Mouse (Mus musculus) T-helper 2 cell (primary cell): ENCODE measurements at regions not wholly inside any gene's neighbourhood (a gene's known extent, or its start where the extent isn't known, plus 50 kb on each side); places are given as distances from the start of the nearest gene placed in this dataset.

ENCODE experiments used
- in situ Hi-C: fragments of 300-600 bp; cut with MboI, MseI; formaldehyde crosslinking; loops from one replicate; pipeline ENCODE4 v1.15.1; 2025; ENCODE audit warnings: high pct_unique_total_duplicates

GRCm38 (mm10) chr13:15283065-15283464, 180.0 kb upstream of the Gli3 start:
- in situ Hi-C loops = no loop called here

GRCm38 (mm10) chr13:15298457-15298856, 164.6 kb upstream of the Gli3 start:
- in situ Hi-C loops = loop anchor here (10.0 kb wide), 1 partner anchor 964 kb away; no protein-coding TSS in a partner anchor

GRCm38 (mm10) chr13:15325413-15325812, 137.6 kb upstream of the Gli3 start:
- in situ Hi-C loops = no loop called here

- in situ Hi-C loops = no loop called here
Observed at GRCm38 (mm10) chr13:15326146-15326545, 136.9 kb upstream of the Gli3 start.

GRCm38 (mm10) chr13:15329561-15329960, 133.5 kb upstream of the Gli3 start:
- in situ Hi-C loops = no loop called here

- in situ Hi-C loops = no loop called here
Observed at GRCm38 (mm10) chr13:15343474-15343873, 119.6 kb upstream of the Gli3 start.

DNA sequence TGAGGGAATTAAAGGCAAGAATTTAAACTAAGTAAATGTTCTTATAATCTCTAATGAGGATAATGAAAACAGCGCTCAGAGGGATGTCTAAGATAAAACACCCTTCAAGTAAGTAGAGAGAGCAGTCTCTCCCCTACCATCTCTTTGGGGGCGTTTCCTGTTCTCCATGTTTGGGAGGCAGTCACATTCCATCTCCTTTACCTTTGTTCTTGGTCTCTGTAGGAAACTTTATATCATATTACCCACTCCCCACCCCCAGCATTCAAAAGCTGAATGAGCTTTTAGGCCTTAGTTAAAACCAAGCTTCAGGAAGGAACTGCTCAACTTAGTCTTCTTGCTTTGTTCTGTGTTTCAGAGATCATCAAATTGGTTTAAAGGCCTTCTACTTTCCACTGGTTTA, 116.2 kb upstream of the Gli3 start:
- in situ Hi-C loops = no loop called here

- in situ Hi-C loops = no loop called here
Observed at GRCm38 (mm10) chr13:15366437-15366836, 96.6 kb upstream of the Gli3 start.

GRCm38 (mm10) chr13:15380081-15380480, 83.0 kb upstream of the Gli3 start:
- in situ Hi-C loops = no loop called here

DNA sequence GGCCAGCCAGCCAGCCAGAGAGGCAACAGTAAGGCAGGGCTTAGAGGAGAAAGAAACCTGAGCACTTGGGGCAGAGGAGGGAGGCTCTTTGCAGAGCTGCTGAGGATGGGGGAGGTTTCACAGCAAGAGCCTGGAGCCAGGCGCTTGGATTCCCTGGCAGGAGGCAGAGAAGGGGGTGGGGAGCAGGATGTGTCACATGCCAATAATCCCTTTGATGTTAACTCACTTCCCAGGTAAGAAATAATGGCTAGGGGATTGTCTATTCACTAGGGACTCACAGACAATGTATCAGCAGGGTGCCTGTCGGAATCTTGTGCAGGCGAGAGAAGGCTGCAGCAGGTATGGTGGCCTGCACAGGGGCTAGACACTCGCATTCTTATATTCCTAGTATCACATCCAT, 67.8 kb upstream of the Gli3 start:
- in situ Hi-C loops = loop anchor here (10.0 kb wide), 1 partner anchor 60 kb away; no protein-coding TSS in a partner anchor

DNA sequence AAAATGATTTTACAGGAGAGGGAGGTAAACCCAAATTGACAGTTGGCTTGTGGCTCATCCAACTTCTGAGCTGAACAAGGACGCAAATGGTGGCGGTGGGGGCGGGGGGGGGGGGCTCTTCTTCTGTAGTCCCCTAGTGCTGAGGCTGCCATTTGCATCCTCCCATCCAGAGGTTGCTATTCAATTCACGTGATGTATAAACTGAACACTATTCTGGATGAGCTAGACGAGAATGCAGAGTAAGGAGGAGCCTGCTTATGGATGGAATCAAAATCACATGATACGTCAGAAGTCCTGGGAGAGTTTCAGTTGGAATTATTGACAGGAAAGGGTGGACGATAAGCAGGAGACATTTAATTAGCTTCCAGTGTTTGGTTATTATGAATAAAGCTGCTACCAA, 67.3 kb upstream of the Gli3 start:
- in situ Hi-C loops = loop anchor here (10.0 kb wide), 1 partner anchor 61 kb away; no protein-coding TSS in a partner anchor

DNA sequence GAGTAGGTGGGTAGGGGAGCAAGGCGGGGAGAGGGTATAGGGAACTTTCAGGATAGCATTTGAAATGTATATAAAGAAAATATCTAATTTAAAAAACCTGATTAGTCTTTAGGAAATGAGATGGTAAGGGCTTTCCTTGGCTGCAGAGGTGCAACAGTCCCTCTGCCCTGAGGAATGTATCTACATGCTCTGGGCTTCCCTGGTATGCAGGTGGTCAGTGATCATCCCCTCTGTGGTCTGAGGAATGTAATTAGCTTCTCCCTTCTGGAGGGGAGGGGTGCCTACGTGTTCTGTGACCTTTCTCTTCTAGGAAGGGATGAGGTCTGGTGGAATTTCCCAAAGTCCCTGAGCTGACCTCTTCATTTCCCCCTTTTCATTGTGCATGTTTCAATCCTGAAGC, 64.4 kb upstream of the Gli3 start:
- in situ Hi-C loops = loop anchor here (10.0 kb wide), 1 partner anchor 64 kb away; no protein-coding TSS in a partner anchor
